Mouse (Mus musculus): Measurements from ENCODE around the gene Plcb3.

Plcb3 gene

GRCm38 (mm10) chr19:6970460-6971085 is 5.7 kb downstream of the Plcb3 start:
- no peak for DNase-seq (ENCODE audit: low read depth, low spot score)

- DNase-seq (ENCODE audit: low read depth, low spot score) = peak; percentile 84
Observed at GRCm38 (mm10) chr19:6969665-6970381, 6.4 kb downstream of the Plcb3 start.

GRCm38 (mm10) chr19:6969291-6969664 is 7.0 kb downstream of the Plcb3 start:
- no peak for DNase-seq (ENCODE audit: low read depth, low spot score)

GRCm38 (mm10) chr19:6968491-6969271 is 7.6 kb downstream of the Plcb3 start:
- peak; percentile 47 for DNase-seq (ENCODE audit: low read depth, low spot score)

GRCm38 (mm10) chr19:6956461-6956860 is 19.8 kb downstream of the Plcb3 start:
- DNase-seq (ENCODE audit: low read depth, low spot score) = no peak

- peak; percentile 60 for DNase-seq (ENCODE audit: low read depth, low spot score)
Observed at GRCm38 (mm10) chr19:6955424-6955823, 20.8 kb downstream of the Plcb3 start.

- peak; percentile 47 for DNase-seq (ENCODE audit: low read depth, low spot score)
Observed at GRCm38 (mm10) chr19:6954046-6954445, 22.2 kb downstream of the Plcb3 start.

GRCm38 (mm10) chr19:6952712-6953037 is 23.6 kb downstream of the Plcb3 start:
- no peak for DNase-seq (ENCODE audit: low read depth, low spot score)

GRCm38 (mm10) chr19:6951994-6952711 is 24.1 kb downstream of the Plcb3 start:
- peak; percentile 64 for DNase-seq (ENCODE audit: low read depth, low spot score)

GRCm38 (mm10) chr19:6951381-6951968 is 24.8 kb downstream of the Plcb3 start:
- DNase-seq (ENCODE audit: low read depth, low spot score) = peak; percentile 89

- peak; percentile 77 for DNase-seq (ENCODE audit: low read depth, low spot score)
Observed at GRCm38 (mm10) chr19:6950613-6951153, 25.6 kb downstream of the Plcb3 start.

- no peak for DNase-seq (ENCODE audit: low read depth, low spot score)
Observed at GRCm38 (mm10) chr19:6949951-6950350, 26.3 kb downstream of the Plcb3 start.

GRCm38 (mm10) chr19:6949532-6949931 is 26.7 kb downstream of the Plcb3 start:
- no peak for DNase-seq (ENCODE audit: low read depth, low spot score)

- DNase-seq (ENCODE audit: low read depth, low spot score) = no peak
Observed at GRCm38 (mm10) chr19:6948186-6948585, 28.1 kb downstream of the Plcb3 start.

GRCm38 (mm10) chr19:6947742-6948141 is 28.5 kb downstream of the Plcb3 start:
- DNase-seq (ENCODE audit: low read depth, low spot score) = no peak

- DNase-seq (ENCODE audit: low read depth, low spot score) = no peak
Observed at GRCm38 (mm10) chr19:6943709-6944108, 32.6 kb downstream of the Plcb3 start.

GRCm38 (mm10) chr19:6942764-6943163 is 33.5 kb downstream of the Plcb3 start:
- no peak for DNase-seq (ENCODE audit: low read depth, low spot score)

- DNase-seq (ENCODE audit: low read depth, low spot score) = peak; percentile 95
Observed at GRCm38 (mm10) chr19:6942249-6942691, 34.0 kb downstream of the Plcb3 start, which contains the start of gene Gpr137. Gene Gpr137 (minus strand): TSS chr19:6942480.

GRCm38 (mm10) chr19:6941372-6942248 is 34.7 kb downstream of the Plcb3 start, which contains the start of gene Bad:
Gene Bad (plus strand): TSS chr19:6941861.
- DNase-seq (ENCODE audit: low read depth, low spot score) = peak; percentile 96

All from A20 (cell line).